8 mouse cellular contexts compared by ENCODE assay signal in genomic region chr9:111289832-111290339, GRCm38 (mm10). TPM values are rescaled to one million over a fixed set of nuclear protein-coding genes. Genes with fewer than 3 reads are reported as not detected.
A peak's percentile ranks its signal among the peaks of the same experiment; 100 is the strongest.
DNase-seq lines count a peak whose midpoint lies in the region; ATAC-seq and TF ChIP-seq lines count a peak whose summit lies in the region.

No protein-coding gene starts in this region.

- H3K27ac ChIP-seq in hindbrain, embryonic 10.5 days: no peak overlapping the region
- H3K27ac ChIP-seq in lung, embryonic 16.5 days (ENCODE audit: low read length): no peak overlapping the region
- H3K27ac ChIP-seq in thymus, adult 2 months (ENCODE audit: control insufficient read depth, insufficient read depth, low read length): no peak overlapping the region

- 17% methylated on average over 21 of the region's 21 CpGs for WGBS in hindbrain, embryonic 10.5 days
- 12% methylated on average over 21 of the region's 21 CpGs for WGBS in lung, embryonic 16.5 days
- 23% methylated on average over 21 of the region's 21 CpGs for WGBS in thymus, adult 2 months

- 0 out of 2 replicates have a peak overlapping the region, but pooled peaks have one; percentile 25 for H3K9ac ChIP-seq in lung, embryonic 16.5 days (ENCODE audit: low read length)

- no peak for TF ChIP-seq POLR2A in thymus, adult 2 months (IDR thresholded peaks at IDR 0.05; ENCODE audit: control insufficient read depth, extremely low read depth, insufficient read depth, low read length, poor library complexity)

- peak overlapping the region; percentile 48 for H3K4me2 ChIP-seq in lung, embryonic 16.5 days (ENCODE audit: low read depth, low read length)

- H3K27me3 ChIP-seq in hindbrain, embryonic 10.5 days (ENCODE audit: insufficient read depth, poor library complexity, severe bottlenecking): no peaks in the 10 kb centered on the region
- H3K27me3 ChIP-seq in lung, embryonic 16.5 days (ENCODE audit: control insufficient read depth, insufficient read depth, low read depth, low read length): no peaks in the 10 kb centered on the region
- no peaks in the 10 kb centered on the region for H3K27me3 ChIP-seq in thymus, adult 2 months (ENCODE audit: control insufficient read depth, insufficient read depth, low read length)

- DNase-seq in MEL-GATA-1-ER (ENCODE audit: extremely low read depth, low read depth): peak; percentile 57
- DNase-seq in cerebellum, adult 8-10 months: peak; percentile 94
- peak; percentile 91 for DNase-seq in hindbrain, embryonic 10.5 days (ENCODE audit: low spot score)
- peak; percentile 88 for DNase-seq in layer of hippocampus, adult 9-11 months
- peak; percentile 66 for DNase-seq in ovary, adult 18-20 months (ENCODE audit: low spot score)
- DNase-seq in thymus, adult 2 months: peak; percentile 91

- peak; percentile 80 for ATAC-seq in frontal cortex, adult (ENCODE audit: low TSS enrichment)
- ATAC-seq in lung, embryonic 16.5 days (ENCODE audit: low read depth): peak; percentile 85

- no peaks in the 10 kb centered on the region for H3K36me3 ChIP-seq in hindbrain, embryonic 10.5 days
- H3K36me3 ChIP-seq in lung, embryonic 16.5 days (ENCODE audit: control insufficient read depth, insufficient read depth, low read length): no peaks in the 10 kb centered on the region
- no peaks in the 10 kb centered on the region for H3K36me3 ChIP-seq in thymus, adult 2 months (ENCODE audit: control insufficient read depth, insufficient read depth, low read length)

- no peaks in the 10 kb centered on the region for H3K9me3 ChIP-seq in hindbrain, embryonic 10.5 days
- H3K9me3 ChIP-seq in lung, embryonic 16.5 days (ENCODE audit: control insufficient read depth, low read length): no peaks in the 10 kb centered on the region

- H3K4me1 ChIP-seq in hindbrain, embryonic 10.5 days (replicated peaks): peaks cover 16% of the 10 kb centered on the region
- H3K4me1 ChIP-seq in lung, embryonic 16.5 days (replicated peaks; ENCODE audit: control insufficient read depth, insufficient read depth, low read length): no peaks in the 10 kb centered on the region
- H3K4me1 ChIP-seq in thymus, adult 2 months (replicated peaks; ENCODE audit: control insufficient read depth, insufficient read depth, low read length): no peaks in the 10 kb centered on the region; the same call in 1 of the 2 replicates

- TF ChIP-seq CTCF in thymus, adult 2 months (IDR thresholded peaks at IDR 0.05; ENCODE audit: borderline replicate concordance, control insufficient read depth, extremely low read depth, insufficient read depth, low read length, poor library complexity): peak; percentile 100

- peak overlapping the region; percentile 13 for H3K4me3 ChIP-seq in hindbrain, embryonic 10.5 days
- H3K4me3 ChIP-seq in lung, embryonic 16.5 days (ENCODE audit: low read length): peak overlapping the region; percentile 24
- no peak overlapping the region for H3K4me3 ChIP-seq in thymus, adult 2 months (ENCODE audit: control insufficient read depth, insufficient read depth, low read length)

RNA-seq across cellular contexts. Expression of gene Epm2aip1, which starts 18.2 kb away (rescaled TPM):
- 25.1 and 26.1 TPM in 2 replicates for polyA plus RNA-seq in hindbrain, embryonic 10.5 days (2016; fragmentation: Nextera tagmentation; extraction: Ambion mirVana)
- 24.2 and 24.4 TPM in 2 replicates for polyA plus RNA-seq in lung, embryonic 16.5 days (2015; fragmentation: Nextera tagmentation; extraction: Ambion mirVana)
- 22.9 and 29.1 TPM in 2 replicates for polyA plus RNA-seq in thymus, adult 2 months (2012; rRNA removed)

RNA-seq across cellular contexts. Expression of gene Mlh1, which starts 18.3 kb away (rescaled TPM):
- 41.0 and 49.0 TPM in 2 replicates for polyA plus RNA-seq in hindbrain, embryonic 10.5 days (2016; fragmentation: Nextera tagmentation; extraction: Ambion mirVana)
- polyA plus RNA-seq in lung, embryonic 16.5 days (2015; fragmentation: Nextera tagmentation; extraction: Ambion mirVana): 35.0 and 37.3 TPM in 2 replicates
- polyA plus RNA-seq in thymus, adult 2 months (2012; rRNA removed): 23.6 and 24.6 TPM in 2 replicates

RNA-seq across cellular contexts. Expression of gene Trank1, which starts 21.7 kb away (rescaled TPM):
- polyA plus RNA-seq in hindbrain, embryonic 10.5 days (2016; fragmentation: Nextera tagmentation; extraction: Ambion mirVana): 0.05 and 0.20 TPM in 2 replicates
- 0.18 TPM in 2 replicates for polyA plus RNA-seq in lung, embryonic 16.5 days (2015; fragmentation: Nextera tagmentation; extraction: Ambion mirVana)
- polyA plus RNA-seq in thymus, adult 2 months (2012; rRNA removed): 0.11 and 0.13 TPM in 2 replicates
